ENCODE assay signal across 15 mouse cellular contexts in genomic region chr7:25684659-25685058, GRCm38 (mm10). TPM values are rescaled to one million over a fixed set of nuclear protein-coding genes. Genes with fewer than 3 reads are reported as not detected.
"Had no signal": no experiment of that assay in that cellular context is flagged by ENCODE, and none has a peak within 500 bp of the region (broad histone marks: within the 10 kb centered on the region; RNA-seq: fewer than 3 reads in every experiment).

No protein-coding gene starts in this region.

- H3K4me3 ChIP-seq: limb, embryonic 12.5 days; midbrain, embryonic 12.5 days; neural tube, embryonic 13.5 days had no signal

- H3K27ac ChIP-seq: limb, embryonic 12.5 days; midbrain, embryonic 12.5 days; neural tube, embryonic 13.5 days; stomach, postnatal 0 days had no signal

- H3K9me3 ChIP-seq: limb, embryonic 12.5 days; midbrain, embryonic 12.5 days; neural tube, embryonic 13.5 days had no signal

- H3K4me2 ChIP-seq: limb, embryonic 12.5 days; midbrain, embryonic 12.5 days; neural tube, embryonic 13.5 days had no signal

- H3K9ac ChIP-seq: limb, embryonic 12.5 days; midbrain, embryonic 12.5 days; neural tube, embryonic 13.5 days had no signal

- ATAC-seq: midbrain, embryonic 16.5 days had no signal

- DNase-seq: kidney, adult 11 months; kidney, adult 9 months; kidney, postnatal 36 days; layer of hippocampus, adult 9-11 months; layer of hippocampus, postnatal 36 days; lung, adult 18-20 months; right cerebral cortex, postnatal 14 days; thymus, adult 18-20 months; thymus, postnatal 36 days had no signal

- H3K36me3 ChIP-seq: limb, embryonic 12.5 days; neural tube, embryonic 13.5 days had no signal

RNA-seq across cellular contexts. Expression of gene Tmem91, which starts 9.7 kb away (rescaled TPM):
- total RNA-seq: liver, adult 2 months had no signal
- polyA plus RNA-seq: liver, adult 2 months had no signal
